Mouse (Mus musculus) frontal cortex, postnatal 36 days (tissue): ENCODE measurements at regions not wholly inside any gene's neighbourhood (a gene's known extent, or its start where the extent isn't known, plus 50 kb on each side); places are given as distances from the start of the nearest gene placed in this dataset.
A peak's percentile ranks its signal among the peaks of the same experiment; 100 is the strongest.

Experiments
- DNase-seq, 2 experiments: peaks; one replicate each; pipeline ENCODE4 v3.0.0; 2022; ENCODE audit warnings: low spot score in 2 of 2

DNA sequence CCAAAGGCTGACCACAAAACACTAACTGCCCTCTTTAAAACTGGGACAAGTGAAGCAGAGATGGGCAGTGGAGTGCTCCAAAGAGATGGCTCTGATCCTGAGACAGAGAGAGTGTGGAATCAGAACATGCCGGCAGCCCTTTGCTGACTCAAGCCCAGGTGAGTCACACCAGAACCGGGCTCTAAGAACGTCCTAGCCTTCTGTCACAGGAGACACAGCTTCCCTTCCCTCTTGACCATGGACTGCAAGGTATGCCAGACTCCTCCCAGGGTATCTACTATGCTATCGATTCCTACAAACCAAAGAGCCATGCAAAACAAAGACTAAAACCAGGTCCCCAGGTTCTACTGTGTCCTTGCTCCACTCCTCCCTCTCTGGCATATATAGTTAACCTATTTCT, 98.0 kb downstream of the Dhx15 start:
- DNase-seq = no peak

DNA sequence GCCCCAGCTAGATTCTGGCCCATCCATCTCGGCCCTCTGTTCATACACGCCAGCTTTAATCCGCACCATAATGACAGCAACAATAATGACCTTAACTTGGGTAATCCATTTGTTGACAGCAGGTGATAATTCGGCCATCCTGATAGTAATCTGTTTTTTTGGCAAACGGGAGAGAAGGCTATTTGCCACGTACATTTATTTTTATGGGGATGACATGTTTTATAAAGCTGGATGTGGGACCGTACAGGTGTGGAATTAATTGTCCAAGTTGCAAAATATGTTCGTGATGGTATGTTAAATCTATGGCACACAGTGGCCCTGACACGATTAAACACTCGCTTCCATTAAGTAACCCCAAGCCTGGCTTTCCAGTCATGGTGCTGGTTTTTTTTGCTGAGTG, 102.2 kb downstream of the Dhx15 start:
- DNase-seq = no peak

DNA sequence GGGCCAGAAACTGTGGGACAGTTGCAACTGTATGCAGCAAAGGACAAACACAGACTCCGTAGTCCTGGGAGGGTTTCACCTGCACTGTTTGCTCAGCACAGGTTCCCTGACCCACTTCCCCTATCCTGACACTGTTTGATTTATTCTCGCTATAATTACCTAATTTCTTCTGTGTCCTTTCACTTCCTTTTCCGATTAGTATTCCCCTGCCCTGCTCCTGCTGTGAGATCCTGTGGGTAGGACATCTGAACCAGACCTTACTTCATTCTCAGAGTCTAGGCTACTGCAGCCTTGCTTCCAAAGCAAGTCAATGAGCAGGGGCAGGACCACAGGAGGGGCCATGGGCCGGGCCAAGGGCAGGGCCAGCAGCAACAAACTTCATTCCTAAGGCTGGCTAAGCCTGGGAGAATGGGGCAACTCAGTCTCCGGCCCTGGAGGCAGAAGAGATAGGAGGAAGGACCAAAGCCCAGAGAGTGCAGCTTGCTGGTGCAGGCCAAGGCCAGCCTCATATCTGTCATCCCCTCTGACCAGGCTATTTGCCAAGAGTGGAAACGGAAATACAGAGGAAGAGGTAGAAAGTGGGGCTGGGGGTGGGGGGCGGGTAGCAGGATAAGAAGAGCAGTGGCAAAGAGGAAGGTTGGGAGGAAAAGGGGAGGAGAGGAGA, 103.4 kb downstream of the Dhx15 start:
- DNase-seq = no peak

DNA sequence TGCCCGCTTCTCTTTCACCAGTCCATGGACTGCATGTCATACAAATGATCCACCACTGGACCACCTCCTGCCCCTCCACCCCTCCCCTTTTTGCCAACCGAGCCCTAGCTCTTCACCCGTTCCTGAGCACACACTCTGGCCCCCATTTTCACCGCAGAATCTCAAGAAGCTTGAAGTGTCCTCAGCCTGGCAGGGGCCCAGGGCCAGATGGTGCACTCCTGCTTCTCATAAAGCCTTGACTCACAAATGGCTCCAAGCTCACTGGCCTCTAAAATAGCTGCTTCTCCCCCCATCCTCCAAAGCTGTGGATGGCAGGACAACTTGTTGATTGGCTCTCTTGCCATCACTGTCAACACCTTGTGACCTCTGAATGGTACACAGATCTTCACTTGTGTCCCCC, 110.0 kb downstream of the Dhx15 start:
- peak; percentile 19 to 34 for DNase-seq

DNA sequence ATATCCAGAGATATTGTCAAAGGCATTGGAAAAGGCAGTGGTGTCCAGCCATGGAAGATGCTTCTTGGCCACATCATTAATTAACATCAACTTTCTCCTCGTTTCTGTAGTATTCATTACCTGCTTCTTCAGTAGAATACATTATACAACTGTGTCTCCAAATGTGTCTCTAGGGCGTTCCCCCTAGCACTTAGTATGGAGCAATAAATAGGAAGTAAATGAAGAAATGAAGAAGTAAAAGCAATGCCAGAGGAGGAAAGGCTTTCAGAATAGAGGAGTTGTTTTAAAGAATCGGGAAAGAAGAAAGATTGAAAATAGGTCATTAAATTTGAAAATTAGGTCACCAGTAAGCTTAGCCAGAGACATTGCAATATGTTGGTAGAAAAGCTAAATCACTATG, 112.6 kb downstream of the Dhx15 start:
- DNase-seq = no peak

DNA sequence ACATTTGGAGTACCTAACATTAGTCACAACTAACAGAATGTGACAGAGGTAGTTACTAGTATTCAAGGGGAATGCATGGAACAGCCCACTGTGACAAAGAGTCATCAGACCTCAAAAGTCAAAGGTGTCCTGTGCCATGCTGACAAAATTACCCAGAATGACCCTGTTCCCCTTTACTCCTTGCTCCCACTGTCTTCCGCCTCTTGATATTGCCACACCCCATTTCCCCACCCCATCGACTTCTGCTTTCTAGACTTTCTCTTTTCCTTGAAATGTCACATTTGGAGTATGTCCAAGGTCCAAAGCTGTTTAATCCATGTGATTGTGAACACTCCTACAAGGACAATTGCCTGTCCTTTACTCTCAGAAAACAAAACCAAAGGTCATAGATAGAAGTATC, 115.2 kb downstream of the Dhx15 start:
- DNase-seq = no peak

DNA sequence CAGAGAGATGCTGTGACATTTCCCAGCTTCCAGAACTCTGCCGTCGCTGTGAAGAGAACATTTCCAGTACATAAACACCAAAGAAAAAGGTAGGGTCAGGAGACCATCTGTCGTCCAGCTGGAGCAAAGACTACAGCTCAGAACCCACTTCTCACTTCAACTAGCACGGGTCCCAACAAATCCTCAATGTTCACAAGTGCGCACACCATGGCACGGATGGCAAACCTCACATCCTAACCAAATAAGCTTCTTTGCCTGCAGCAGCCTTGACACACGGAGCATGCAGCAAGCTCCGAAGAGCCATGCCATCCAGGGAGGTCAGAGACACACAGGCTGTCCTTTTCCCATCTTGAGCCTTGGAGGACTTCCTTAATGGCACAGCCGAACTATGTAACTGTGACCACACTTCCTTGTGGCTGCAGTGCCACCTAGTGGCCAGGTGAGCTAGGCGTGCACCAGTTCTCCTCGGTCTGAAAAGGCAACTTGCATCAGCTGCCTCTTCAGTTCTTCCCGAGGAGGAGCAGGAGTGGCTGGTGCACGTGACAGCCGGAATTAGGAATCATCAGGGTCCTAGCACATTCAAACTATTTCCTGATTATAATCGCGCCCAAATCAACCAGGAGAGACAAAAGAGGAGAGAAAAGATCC, 125.4 kb downstream of the Dhx15 start:
- DNase-seq = peak; percentile 82 to 88

DNA sequence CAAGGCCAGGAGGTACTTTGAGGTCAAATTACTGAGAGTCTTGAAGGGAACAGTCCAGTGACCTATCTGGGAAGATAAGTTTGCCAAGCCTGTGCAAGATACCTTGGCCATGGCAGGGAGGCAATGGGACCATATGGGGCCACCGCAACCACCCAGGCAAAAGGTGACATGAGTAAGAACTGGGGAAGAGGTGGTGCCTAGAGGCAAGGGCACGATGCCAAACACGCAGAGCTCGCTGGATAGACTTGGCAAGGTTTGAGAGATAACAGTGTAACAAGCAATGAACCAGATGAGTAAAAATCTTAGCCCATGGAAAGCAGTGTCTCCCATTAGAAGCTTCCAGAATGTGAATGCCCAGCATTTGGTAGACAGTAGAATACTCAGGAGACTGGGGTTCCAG, 128.1 kb downstream of the Dhx15 start:
- DNase-seq = no peak

DNA sequence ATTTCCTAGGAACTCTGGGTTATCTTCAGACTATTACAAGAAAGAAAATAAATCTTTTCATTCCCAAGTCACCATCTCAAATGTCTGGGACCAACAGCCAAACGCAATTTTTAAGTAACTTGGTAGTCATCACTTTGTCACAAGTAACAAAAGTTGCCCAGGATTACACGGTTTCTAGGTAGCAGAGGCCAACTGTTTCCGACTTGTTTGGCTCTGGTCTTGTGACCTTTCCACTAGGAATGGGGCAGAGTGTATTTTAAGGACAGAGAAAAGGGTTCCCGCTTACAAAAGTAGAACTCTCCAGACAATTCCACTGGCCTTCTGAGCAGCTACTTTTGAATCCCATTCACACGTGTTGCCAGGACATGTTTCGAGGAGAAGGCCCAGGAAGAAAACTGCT, 129.1 kb downstream of the Dhx15 start:
- DNase-seq = no peak

DNA sequence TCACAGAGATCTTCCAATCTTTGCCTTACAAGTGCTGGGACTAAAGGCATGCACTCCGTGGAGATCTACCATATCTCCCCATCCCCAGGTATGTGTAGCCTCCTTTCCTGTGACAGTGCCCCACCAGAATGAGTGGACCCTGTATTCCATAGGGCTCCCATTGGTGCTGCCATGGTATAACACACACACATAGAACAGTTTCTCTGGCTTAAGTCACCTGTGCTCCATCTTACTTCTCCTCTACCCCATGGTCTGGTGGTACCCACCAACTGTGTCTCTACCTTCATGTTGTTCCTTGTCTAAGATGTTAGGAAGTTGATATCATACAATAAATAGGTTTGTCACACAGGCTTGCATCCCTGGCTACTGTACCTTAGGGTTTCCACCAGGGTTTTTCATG, 133.1 kb downstream of the Dhx15 start:
- DNase-seq = no peak

DNA sequence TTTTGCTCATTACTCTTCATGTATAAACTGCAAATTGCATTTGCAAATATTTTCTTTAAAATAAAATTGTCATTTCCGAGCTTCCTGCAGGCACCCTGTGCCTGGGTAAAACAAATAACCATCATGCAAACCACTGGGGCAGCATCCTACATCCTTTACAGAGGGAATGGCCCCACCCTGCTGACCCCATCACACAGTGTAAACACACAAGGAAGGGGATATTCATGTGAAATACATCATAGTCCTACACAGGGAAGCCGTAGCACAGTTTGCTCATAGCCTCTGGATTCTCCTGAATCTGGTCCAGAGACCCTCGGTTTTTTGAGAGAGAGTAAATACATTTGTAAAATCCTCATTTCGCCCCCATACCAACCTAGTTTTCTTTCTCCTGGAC, 138.2 kb downstream of the Dhx15 start:
- no peak for DNase-seq

DNA sequence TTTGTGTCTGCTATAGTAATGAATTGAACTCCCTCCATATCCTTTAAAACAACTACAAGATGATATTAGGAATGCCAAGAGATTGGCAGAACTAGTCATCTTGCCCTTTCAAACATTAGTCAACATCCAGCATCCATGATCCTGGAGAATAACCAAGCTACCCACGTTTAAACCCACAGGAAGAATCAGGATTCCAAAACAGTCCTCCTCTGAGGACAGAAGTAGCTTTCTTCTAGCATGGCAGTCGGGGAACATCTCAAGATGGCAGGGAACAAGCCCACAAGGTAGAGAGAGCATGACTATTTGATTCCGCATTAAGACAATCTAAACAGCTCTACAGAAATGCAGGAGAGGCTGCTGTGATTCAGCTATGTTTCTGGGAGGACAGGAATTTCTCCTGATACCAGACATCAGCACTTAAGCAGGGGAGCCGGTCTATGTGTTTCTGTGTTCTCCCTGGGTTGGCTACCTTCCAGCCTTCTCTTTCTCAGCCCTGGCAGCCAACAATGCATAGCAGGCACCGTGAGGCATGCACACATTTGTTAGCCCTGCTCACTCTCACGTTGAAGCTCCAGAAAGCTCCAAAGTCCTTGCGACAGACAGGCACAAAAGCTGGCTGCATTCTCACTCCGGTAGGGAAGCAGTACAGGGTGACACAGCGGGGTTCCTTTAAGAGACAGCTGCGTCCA, 138.8 kb downstream of the Dhx15 start:
- peak; percentile 41 to 53 for DNase-seq

DNA sequence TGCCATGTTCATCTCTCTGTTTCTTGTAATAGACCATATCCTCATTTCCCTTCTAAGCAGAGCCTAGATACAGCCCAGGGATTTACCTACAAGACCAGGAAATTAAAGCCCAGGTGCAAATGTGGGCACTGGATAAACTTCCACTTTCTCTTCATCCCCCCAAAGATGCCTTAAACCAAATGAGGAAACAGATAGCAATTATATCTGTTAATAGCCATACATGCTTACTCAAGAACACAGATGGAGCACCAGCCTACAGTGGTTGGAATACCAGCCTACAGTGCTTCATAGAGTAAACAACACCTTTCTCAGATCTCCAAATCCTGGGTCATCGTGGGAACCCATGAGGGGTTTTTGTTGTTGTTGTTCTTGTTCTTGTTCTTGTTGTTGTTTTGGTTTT, 141.5 kb downstream of the Dhx15 start:
- no peak for DNase-seq

DNA sequence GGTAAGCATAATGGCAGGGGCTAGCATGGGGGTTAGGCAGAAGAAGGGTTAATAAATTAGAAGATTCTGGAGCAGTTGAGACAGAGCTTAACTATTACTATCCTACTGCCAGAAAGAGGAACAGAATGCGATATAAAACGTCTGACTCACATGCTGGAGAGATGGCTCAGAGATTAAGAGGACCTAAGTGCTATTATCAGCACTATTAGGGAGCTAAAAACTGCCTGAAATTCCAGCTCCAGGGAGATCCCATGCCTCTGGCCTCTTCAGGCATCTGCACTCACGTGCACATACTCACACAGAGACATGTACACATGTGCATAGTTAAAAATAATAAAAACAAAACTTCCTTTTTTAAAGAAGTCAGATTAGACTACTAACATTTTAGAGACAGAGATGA, 143.6 kb downstream of the Dhx15 start:
- no peak for DNase-seq

DNA sequence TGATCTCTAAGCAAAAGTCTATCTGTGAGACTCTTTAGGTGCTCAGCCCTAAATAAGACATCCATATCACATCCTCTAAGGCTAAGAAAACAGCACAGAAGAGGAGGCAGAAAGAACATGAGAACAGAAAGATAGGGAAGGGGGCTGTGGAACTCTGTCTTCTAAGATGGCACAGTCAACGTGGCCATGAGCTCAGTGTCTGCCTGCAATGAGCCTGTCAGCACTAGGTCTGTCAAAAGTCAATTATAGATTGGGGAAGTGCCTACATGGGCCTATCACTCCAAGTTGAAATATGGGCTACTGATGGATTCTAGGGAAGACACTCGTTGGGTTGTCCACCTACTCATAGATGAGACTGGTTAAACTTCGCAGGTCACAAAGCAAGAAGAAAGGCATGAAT, 146.2 kb downstream of the Dhx15 start:
- no peak for DNase-seq

DNA sequence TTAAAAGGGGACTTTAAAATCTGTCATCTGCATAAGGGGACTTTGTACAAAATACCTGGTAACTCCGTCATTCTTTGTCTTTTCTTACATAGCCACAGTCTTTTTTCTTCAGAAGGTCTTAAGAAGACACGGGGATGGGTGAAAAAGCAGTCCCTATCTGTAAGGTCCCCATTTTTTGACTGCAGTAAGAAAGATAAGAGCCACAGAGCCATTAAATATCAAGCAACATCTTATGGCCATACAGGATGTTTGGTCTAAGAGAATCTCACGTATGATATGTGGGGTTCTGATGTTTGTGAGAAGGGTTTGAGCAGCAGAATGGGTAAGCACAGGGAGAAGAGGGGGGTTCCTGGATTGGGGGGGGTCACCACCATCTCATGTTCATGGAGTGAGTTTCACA, 148.9 kb downstream of the Dhx15 start:
- DNase-seq = no peak

DNA sequence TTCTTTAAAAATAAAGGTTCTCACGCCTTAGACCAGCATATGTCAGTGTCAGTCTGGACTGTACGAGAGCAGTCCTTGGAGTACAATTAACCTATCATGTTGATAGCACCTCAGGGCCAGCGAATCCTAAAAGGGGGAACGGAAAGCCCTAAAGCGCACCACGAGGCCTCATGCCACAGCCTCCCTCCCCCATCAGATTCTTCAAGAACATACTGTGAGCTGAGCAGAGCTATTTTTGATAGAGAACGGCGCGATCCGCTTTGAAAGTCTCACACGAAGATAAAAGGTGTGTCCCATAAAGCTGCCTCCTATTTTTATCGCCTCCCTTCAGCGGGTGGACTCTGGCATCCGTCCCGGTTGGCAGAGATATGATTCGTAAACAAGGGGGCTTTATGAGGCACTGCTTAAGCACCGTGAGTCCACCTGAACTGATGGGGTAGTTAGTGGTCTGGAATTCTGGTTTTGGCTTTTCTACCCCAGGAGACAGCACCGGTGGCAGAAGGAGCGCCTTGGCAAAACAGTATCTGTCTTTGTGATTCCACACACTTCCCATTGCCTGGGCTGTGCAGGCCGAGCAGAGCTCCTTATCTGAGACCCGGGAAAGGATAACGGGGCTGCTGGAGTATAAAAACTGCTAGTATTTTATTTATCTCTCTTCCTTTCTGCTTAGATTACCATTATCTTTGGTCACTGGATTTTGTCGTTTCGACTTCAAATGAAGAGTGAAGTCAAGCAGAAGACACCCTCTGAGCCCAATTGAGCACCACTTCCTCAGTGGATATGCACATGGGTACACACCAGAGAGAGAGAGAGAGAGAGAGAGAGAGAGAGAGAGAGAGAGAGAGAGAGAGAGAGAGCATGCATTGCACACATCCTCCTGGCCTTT, 149.6 kb downstream of the Dhx15 start:
- peak; percentile 66 to 72 for DNase-seq

DNA sequence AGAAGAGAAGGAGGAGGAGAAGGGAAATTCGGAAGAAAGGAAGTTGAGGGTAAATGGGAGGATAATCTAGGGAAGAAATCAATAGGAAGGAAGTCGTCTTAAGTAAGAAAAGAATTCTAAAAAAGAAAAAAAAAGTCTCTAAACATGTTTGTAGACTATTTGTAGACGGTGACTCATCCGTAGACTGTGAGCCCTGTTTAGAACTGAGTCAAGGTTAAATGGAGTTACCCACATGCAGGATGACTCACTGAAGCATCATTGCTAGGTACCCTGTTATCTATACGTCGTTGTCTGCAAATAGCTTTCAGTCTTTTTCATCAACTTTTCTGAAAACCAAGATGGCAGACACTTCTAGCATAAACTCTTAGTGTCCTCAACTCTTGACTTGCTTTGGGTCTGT, 155.0 kb downstream of the Dhx15 start:
- DNase-seq = no peak

DNA sequence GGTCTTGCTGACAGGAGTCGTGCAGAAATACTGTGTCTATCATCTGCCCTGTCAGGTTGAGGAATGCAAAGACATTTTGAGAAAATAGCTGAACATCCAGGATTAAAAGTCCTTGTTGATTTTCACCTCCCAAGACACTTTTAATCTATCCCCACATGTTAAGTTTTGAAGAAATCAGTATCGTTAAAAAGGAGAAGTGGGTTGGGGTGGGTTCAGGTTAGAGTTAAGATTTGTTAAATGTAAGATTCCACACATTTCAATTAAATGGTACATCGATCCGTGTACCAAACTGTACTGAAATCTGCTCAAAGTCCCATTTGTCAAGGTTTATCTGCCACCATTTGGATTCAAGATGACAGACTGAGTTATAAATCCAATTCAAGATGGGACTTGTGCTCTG, 162.8 kb downstream of the Dhx15 start:
- DNase-seq = no peak

DNA sequence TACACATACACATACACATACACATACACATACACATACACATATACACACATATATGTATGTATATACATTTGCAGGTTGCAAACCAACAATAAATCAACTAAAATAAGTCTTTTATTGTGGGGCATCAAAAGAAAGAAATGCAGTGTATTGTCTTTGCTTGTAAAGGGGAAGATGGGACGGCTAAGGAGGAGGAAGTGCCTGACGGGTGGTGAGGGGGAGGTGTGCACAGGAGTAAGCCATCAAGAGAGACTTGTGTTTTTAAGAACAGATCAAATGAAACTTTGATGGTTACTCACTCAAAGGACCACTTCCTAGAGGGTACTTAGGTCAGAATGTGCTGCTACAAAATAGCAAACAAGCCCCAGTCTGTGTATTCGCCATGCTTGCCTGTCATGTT, 164.2 kb downstream of the Dhx15 start:
- DNase-seq = no peak

DNA sequence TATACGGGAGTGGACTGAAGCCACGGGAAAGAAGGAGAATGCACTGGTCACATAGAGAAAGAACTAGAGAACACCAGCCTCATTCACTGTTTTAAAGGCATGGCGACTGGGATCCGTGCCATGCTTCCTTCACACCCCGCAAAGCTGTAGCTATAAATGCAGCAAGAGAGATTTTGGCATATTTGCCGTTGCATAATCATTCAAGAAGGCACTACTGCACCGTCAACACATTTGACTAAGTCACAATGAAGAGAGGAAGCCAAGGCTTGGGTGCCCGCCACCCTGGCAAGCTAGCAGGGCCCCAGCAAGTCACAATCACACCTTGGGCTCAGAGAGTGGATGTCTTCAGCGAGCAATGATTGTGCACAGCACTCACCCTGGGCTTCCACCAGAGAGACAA, 167.1 kb downstream of the Dhx15 start:
- peak; percentile 76 to 89 for DNase-seq

DNA sequence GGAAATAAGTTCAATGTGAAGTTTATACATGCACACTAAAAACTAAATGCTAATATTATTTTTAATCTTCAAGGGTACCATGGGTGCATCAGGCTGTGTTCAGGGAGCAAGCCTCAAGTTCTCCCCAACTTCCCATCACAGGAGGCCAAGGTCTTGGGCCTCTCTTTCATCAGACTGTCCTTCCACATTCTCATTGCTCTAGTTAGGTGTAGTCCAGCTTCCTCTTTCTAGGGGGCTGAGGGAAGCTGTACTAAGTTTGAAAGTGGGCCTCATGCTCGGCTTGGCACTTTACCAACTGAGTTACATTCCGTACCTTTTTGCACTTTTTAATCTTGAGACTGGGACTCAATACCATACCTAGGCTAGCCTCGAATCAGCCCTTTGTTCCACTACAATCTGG, 173.3 kb downstream of the Dhx15 start:
- no peak for DNase-seq
